Mouse (Mus musculus) E14TG2a.4 (cell line): ENCODE results near the gene Edc3.

Source experiments
- CTCF ChIP-seq: conservative IDR thresholded peaks from 2 replicates; pipeline ENCODE4 v1.5.1; 2014; ENCODE audit warnings: low read length
- NANOG ChIP-seq: IDR thresholded peaks from 2 replicates; pipeline ENCODE4 v1.6.1; 2014; ENCODE audit warnings: borderline replicate concordance, low read length, mixed read lengths
- POU5F1 ChIP-seq: IDR thresholded peaks from 2 replicates; pipeline ENCODE4 v1.6.1; 2014; ENCODE audit warnings: low read length, borderline replicate concordance

DNA sequence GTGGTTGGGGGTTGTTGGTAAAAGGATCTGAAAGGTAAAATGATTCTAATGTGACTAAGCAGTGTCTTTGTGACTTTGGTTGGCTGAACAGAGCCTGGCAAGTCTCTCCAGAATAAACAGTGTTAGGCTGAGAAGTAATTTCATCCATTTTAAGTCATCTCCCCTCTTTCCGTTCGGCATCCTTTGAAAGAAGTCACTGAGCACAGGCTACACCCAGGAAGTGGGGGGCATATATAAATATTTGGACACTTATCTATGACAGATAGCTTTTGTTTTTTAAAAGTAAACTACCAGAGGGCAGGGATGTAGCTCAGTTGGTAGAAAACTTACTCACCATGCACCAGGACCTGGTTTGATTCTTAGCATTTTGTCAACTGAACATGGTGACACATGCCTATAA lies 19.7 kb upstream of the Edc3 start:
- TF ChIP-seq CTCF (no peak), NANOG (no peak), POU5F1 (no peak)
